Mouse (Mus musculus) spleen, adult 2 months (tissue): Measurements from ENCODE around the gene Adcyap1r1.

Experiments
- CTCF ChIP-seq: fragments of 200-500 bp; IDR thresholded peaks from 2 replicates; pipeline ENCODE4 v1.5.1; 2011; ENCODE audit warnings: mild to moderate bottlenecking, inconsistent platforms; ENCODE audit not compliant: insufficient read depth, insufficient read length, insufficient replicate concordance; ENCODE audit errors: extremely low read depth
- POLR2A ChIP-seq: fragments of 200-500 bp; IDR thresholded peaks from 2 replicates; pipeline ENCODE4 v1.6.1; 2011; ENCODE audit warnings: low read depth, low read length, inconsistent platforms

DNA sequence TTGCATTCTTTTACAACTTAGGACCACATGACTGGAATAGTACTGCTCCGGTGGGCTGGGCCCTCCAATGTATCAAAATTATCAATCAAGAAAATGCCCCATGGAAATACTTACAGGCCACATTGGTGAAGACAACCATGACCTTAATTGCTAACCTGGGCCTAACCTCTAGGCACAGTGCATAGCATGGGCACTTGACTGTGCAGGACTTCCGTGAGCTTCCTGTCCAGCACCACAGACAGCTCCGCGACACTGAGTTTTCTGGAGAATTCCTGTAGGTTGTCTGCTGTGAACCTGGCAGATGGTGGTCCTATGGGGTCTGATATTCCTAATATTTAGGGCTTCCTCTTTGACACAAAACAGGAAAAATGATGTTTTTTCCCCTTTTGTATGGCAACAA is 54.7 kb downstream of the Adcyap1r1 start:
- no peak for TF ChIP-seq CTCF
- TF ChIP-seq POLR2A, result no peak
